Mouse (Mus musculus) liver, embryonic 13.5 days (tissue): ENCODE measurements at regions not wholly inside any gene's neighbourhood (a gene's known extent, or its start where the extent isn't known, plus 50 kb on each side); places are given as distances from the start of the nearest gene placed in this dataset. TPM values are rescaled to one million over a fixed set of nuclear protein-coding genes. Genes with fewer than 3 reads are reported as not detected.

Experiments used
- ATAC-seq: fragments of 200-750 bp; cut with Nextera tagmentation; 2 replicates; pipeline ENCODE4 v1.8.0; 2017; ENCODE audit warnings: low read depth, mild to moderate bottlenecking, moderate number of reproducible peaks, moderate library complexity
- DNase-seq: peaks from one replicate; pipeline ENCODE4 v3.0.0; 2022
- H3K27ac ChIP-seq: fragments of 300-500 bp; sonication (generic); 2 replicates; pipeline ENCODE4 v1.5.1; 2015; ENCODE audit warnings: moderate library complexity, mild to moderate bottlenecking, inconsistent platforms
- H3K27me3 ChIP-seq: fragments of 300-500 bp; sonication (generic); 2 replicates; pipeline ENCODE4 v1.6.1; 2015; ENCODE audit warnings: mild to moderate bottlenecking, inconsistent platforms
- H3K36me3 ChIP-seq: fragments of 300-500 bp; sonication (generic); 2 replicates; pipeline ENCODE4 v1.6.1; 2015; ENCODE audit warnings: mild to moderate bottlenecking, inconsistent platforms
- H3K4me1 ChIP-seq: fragments of 300-500 bp; sonication (generic); replicated peaks from 2 replicates; pipeline ENCODE4 v1.6.1; 2015; ENCODE audit warnings: inconsistent platforms
- H3K4me2 ChIP-seq: fragments of 300-500 bp; sonication (generic); 2 replicates; pipeline ENCODE4 v1.6.1; 2015; ENCODE audit warnings: inconsistent platforms, mild to moderate bottlenecking, moderate library complexity
- H3K4me3 ChIP-seq: fragments of 300-500 bp; sonication (generic); replicated peaks from 2 replicates; pipeline ENCODE4 v1.5.1; 2015; ENCODE audit warnings: mild to moderate bottlenecking, inconsistent platforms
- H3K9ac ChIP-seq: fragments of 300-500 bp; sonication (generic); 2 replicates; pipeline ENCODE4 v1.6.1; 2015; ENCODE audit warnings: mild to moderate bottlenecking, inconsistent platforms
- H3K9me3 ChIP-seq: fragments of 300-500 bp; sonication (generic); replicated peaks from 2 replicates; pipeline ENCODE4 v1.6.1; 2016; ENCODE audit warnings: inconsistent platforms
- WGBS: fragments of 180-500 bp; shearing (Covaris S2); methylation state at CpG from one replicate; pipeline ENCODE4 v1.1.7; 2015; ENCODE audit not compliant: insufficient replicate concordance; 5-methylcytosine and 5-hydroxymethylcytosine counted together
- microRNA-seq: library from miRNA; unstranded; fragments of <30 nt; microRNA quantifications from one replicate; pipeline ENCODE4, GENCODE M21; 2016

DNA sequence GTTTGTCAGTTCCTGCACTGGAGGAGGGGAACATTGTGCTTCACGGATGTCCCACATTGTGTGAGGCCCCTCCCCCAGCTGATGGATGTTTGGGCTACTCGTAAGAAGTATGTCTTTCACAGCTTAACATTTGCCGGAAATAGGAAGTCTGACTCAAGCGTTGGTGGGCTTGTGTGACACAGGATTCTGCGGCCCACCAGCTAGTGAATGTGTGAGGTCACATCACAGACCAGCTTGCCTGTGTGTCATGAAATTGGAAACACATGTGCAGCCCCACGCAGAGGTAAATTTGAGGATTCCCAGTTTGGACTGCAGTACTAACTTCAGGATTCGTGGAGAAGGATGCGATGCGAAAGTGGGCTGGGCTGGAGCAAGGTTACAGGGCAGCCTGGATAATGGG lies 1126.6 kb upstream of the A1bg start:
- no peak overlapping the region for H3K9ac ChIP-seq
- DNase-seq, result no peak

GRCm38 (mm10) chr15:62048981-62049380 lies 1126.2 kb upstream of the A1bg start:
- WGBS, result 83% methylated on average over 4 of the region's 4 CpGs
- Histone ChIP-seq H3K9ac (no peak overlapping the region), H3K27me3 (no peaks in the 10 kb centered on the region), H3K36me3 (peaks cover 15% of the 10 kb centered on the region), H3K9me3 (no peaks in the 10 kb centered on the region), H3K4me1 (peaks cover 55% of the 10 kb centered on the region), H3K4me2 (no peak overlapping the region), H3K27ac (no peak overlapping the region), H3K4me3 (no peak overlapping the region)
- no peak for DNase-seq
- ATAC-seq, result no peak

More for the DNA sequence above, 1126.6 kb upstream of the A1bg start:
- Histone ChIP-seq H3K4me2 (no peak overlapping the region), H3K27me3 (no peaks in the 10 kb centered on the region), H3K9me3 (no peaks in the 10 kb centered on the region), H3K4me3 (no peak overlapping the region), H3K27ac (no peak overlapping the region), H3K36me3 (peaks cover 15% of the 10 kb centered on the region), H3K4me1 (peaks cover 53% of the 10 kb centered on the region)
- ATAC-seq, result 0 out of 2 replicates have a peak, but pooled peaks have one; percentile 20
- 71% methylated on average over 9 of the region's 9 CpGs for WGBS

DNA sequence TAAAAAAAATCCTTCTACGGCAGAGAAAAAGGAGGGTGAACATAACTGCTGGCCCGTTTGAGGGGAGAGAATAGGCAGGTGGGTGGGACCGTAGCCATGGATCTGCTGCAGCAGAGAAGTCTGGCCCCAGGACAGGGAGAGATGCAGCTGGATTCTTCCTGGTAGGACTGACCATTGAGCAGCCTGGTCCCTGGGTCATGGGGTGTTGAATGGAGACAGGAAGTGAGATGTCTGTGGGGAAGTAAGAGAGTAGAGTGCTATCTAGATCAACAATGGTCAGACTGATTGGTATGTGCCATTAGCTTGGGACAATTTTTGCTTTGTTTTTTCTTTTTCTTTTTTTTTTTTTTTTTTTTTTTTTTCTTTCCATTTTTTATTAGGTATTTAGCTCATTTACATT lies 1123.5 kb upstream of the A1bg start:
- H3K4me2 ChIP-seq, result no peak overlapping the region
- 64% methylated on average over 3 of the region's 3 CpGs for WGBS
- ATAC-seq (no peak), DNase-seq (no peak)
- H3K4me1 ChIP-seq, result peaks cover 74% of the 10 kb centered on the region
- no peaks in the 10 kb centered on the region for H3K9me3 ChIP-seq
- no peaks in the 10 kb centered on the region for H3K27me3 ChIP-seq
- H3K36me3 ChIP-seq, result peaks cover 15% of the 10 kb centered on the region
- H3K4me3 ChIP-seq, result no peak overlapping the region
- H3K9ac ChIP-seq, result no peak overlapping the region
- no peak overlapping the region for H3K27ac ChIP-seq

DNA sequence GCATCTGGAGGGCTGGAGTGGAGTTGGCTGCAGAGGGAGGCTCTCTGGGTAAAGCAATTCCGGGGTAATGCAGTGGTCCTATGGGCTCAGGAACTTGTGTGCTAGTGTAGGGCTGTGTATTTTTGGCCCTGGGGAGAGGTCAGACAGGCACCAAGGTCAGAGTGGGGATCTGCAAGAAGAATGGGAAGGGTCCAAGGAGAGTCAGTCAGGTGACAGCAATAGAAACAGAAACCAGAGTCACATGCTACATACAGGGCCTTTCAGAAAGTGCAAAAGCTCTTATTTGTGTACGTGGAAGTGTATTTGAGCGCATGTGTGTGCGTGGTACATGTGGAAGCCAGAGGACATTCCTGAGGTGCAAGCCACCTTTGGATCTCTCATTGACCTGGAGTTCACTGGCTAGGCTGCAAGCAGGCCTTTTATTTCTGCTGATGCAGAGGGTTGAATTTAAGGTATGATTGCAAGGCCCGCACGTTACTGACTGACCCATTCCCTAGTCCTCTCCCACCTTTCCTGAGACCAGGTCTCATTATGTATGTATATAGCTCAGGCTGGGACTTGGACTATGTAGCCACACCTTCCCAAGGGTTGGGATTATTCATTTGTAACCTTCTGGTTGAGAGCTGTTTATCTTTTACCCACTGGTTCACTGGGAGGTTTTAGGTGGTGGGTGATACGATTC lies 1122.0 kb upstream of the A1bg start:
- Histone ChIP-seq H3K27me3 (no peaks in the 10 kb centered on the region), H3K4me1 (peaks cover 88% of the 10 kb centered on the region), H3K9ac (no peak overlapping the region), H3K36me3 (peaks cover 6% of the 10 kb centered on the region), H3K9me3 (no peaks in the 10 kb centered on the region), H3K27ac (no peak overlapping the region), H3K4me3 (no peak overlapping the region), H3K4me2 (no peak overlapping the region)
- ATAC-seq (no peak), DNase-seq (no peak)
- WGBS, result 74% methylated on average over 7 of the region's 7 CpGs

DNA sequence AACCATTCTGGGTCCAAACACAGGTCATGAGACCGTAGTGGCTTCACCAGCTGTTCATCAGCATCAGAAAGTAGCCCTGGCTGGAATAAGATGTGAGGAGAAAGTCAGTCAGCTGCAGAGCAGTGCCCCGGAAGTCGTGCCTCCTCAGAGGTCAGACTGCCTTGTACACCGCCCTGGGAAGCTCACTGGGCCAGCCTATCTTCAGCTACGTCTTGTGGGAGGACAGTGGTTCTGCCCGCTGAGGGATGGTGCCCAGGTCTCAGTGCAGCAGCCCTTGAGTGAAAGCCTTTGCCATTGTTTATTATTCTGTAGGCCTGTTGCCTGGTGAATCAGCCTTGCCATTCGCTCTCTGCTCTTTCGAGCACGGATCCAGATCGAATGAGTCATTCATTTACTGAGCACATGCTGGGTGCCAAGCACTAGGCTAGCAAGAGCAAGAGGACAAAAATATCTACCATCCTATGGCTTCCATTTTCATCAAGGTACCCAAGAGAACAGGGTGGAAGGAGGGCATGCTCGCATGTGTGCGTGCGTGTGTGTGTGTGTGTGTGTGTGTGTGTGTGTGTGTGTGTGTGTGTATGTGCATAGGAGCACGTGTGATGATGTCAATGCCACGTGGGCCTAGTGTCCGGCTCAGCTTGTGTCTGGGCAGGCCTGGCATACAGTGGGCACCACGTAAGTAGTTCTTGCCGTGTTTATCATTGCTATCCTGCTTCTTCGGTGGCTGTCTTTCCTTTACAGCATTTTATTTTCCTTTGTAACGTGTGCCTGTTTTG lies 1121.0 kb upstream of the A1bg start:
- ATAC-seq, result no peak
- Histone ChIP-seq H3K9me3 (no peaks in the 10 kb centered on the region), H3K4me2 (peak overlapping the region; percentile 32), H3K27me3 (no peaks in the 10 kb centered on the region), H3K27ac (peak overlapping the region; percentile 70), H3K9ac (no peak overlapping the region), H3K4me1 (peaks cover 91% of the 10 kb centered on the region), H3K36me3 (no peaks in the 10 kb centered on the region), H3K4me3 (no peak overlapping the region)
- DNase-seq, result no peak
- 79% methylated on average over 20 of the region's 20 CpGs for WGBS

DNA sequence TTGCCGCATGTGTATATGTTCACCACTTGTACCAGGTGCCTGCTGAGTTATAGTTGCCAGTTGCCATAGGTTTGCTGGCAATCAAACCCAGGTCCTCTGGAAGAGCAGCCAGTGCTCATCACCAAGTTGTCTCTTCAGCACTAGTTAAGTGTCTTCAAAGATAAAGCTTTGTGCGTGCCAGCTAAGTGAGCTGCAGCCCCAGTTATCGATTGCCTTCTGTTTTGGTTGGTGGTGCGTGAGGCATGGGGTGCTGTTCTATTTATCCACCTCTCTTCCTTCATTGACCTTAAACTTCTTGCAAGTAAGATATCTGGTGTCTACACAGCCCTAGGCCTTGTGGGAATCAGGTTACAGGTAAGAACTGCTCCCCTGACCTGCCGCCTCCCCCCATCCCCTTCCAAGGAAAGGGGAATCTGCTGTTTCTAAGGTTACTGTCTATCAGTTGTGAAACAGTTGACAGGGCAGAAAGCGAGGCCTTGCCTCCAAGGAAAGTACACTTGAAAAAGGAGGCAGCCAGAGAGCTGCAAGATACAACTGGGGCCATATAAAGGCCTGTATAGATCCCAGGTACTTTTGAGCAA lies 1120.2 kb upstream of the A1bg start:
- peak overlapping the region; percentile 70 for H3K27ac ChIP-seq
- WGBS, result 38% methylated on average over 6 of the region's 6 CpGs
- H3K4me1 ChIP-seq, result peaks cover 93% of the 10 kb centered on the region
- H3K4me3 ChIP-seq, result no peak overlapping the region
- ATAC-seq (peak; percentile 66), DNase-seq (peak; percentile 35)
- H3K36me3 ChIP-seq, result no peaks in the 10 kb centered on the region
- no peaks in the 10 kb centered on the region for H3K27me3 ChIP-seq
- peak overlapping the region; percentile 32 for H3K4me2 ChIP-seq
- H3K9me3 ChIP-seq, result no peaks in the 10 kb centered on the region
- H3K9ac ChIP-seq, result no peak overlapping the region

Small RNAs in the stretch of these regions (microRNA-seq; reads per million reads assigned to microRNA genes)
- not detected for gene Gm24810
